Mouse (Mus musculus) limb, embryonic 10.5 days (tissue): ENCODE data around the gene Atad1. TPM values are rescaled to one million over a fixed set of nuclear protein-coding genes. Genes with fewer than 3 reads are reported as not detected.

Experiments
- DNase-seq: peaks from one replicate; pipeline ENCODE4 v3.0.0-alpha.2; 2017; ENCODE audit warnings: low spot score
- H3K27ac ChIP-seq: fragments of 300-500 bp; sonication (generic); 2 replicates; pipeline ENCODE4 v1.5.1; 2016; ENCODE audit warnings: mild to moderate bottlenecking
- H3K27me3 ChIP-seq: fragments of 300-500 bp; sonication (generic); 2 replicates; pipeline ENCODE4 v1.6.1; 2016; ENCODE audit warnings: low read depth, mild to moderate bottlenecking; ENCODE audit not compliant: poor library complexity, severe bottlenecking
- H3K36me3 ChIP-seq: fragments of 300-500 bp; sonication (generic); 2 replicates; pipeline ENCODE4 v1.6.1; 2016; ENCODE audit warnings: mild to moderate bottlenecking, moderate library complexity
- H3K4me1 ChIP-seq: fragments of 300-500 bp; sonication (generic); 2 replicates; pipeline ENCODE4 v1.6.1; 2016
- H3K4me3 ChIP-seq: fragments of 300-500 bp; sonication (generic); 2 replicates; pipeline ENCODE4 v1.5.1; 2016; ENCODE audit warnings: mild to moderate bottlenecking, moderate library complexity
- H3K9me3 ChIP-seq: fragments of 300-500 bp; sonication (generic); replicated peaks from 2 replicates; pipeline ENCODE4 v1.6.1; 2016; ENCODE audit warnings: mild to moderate bottlenecking
- WGBS: fragments of 180-500 bp; shearing (Covaris S2); methylation state at CpG from one replicate; pipeline ENCODE4 v1.1.7; 2016; 5-methylcytosine and 5-hydroxymethylcytosine counted together
- polyA plus RNA-seq: library from polyadenylated mRNA; unstranded; fragments of >200 nt; fragmentation: Nextera tagmentation; extraction: Ambion mirVana; gene quantifications from 2 replicates; pipeline ENCODE4 v1.2.1, GENCODE M21; 2016

Atad1 gene
- polyA plus RNA-seq, 1 experiment from 2014 or later, result 71.7 TPM

GRCm38 (mm10) chr19:32648019-32648571 is 91.5 kb downstream of the Atad1 start:
- Histone ChIP-seq H3K27me3 (no peaks in the 10 kb centered on the region), H3K9me3 (no peaks in the 10 kb centered on the region), H3K27ac (no peak overlapping the region), H3K4me3 (no peak overlapping the region), H3K36me3 (no peaks in the 10 kb centered on the region), H3K4me1 (no peaks in the 10 kb centered on the region; the same call in 1 of the 2 replicates)
- no peak for DNase-seq
- 73% methylated on average over 10 of the region's 10 CpGs for WGBS

GRCm38 (mm10) chr19:32646382-32646781 is 93.2 kb downstream of the Atad1 start:
- Histone ChIP-seq H3K4me3 (no peak overlapping the region), H3K9me3 (no peaks in the 10 kb centered on the region), H3K4me1 (no peaks in the 10 kb centered on the region; the same call in 1 of the 2 replicates), H3K27me3 (no peaks in the 10 kb centered on the region), H3K36me3 (no peaks in the 10 kb centered on the region), H3K27ac (no peak overlapping the region)
- DNase-seq, result no peak
- WGBS, result 90% methylated on average over 3 of the region's 3 CpGs

DNA sequence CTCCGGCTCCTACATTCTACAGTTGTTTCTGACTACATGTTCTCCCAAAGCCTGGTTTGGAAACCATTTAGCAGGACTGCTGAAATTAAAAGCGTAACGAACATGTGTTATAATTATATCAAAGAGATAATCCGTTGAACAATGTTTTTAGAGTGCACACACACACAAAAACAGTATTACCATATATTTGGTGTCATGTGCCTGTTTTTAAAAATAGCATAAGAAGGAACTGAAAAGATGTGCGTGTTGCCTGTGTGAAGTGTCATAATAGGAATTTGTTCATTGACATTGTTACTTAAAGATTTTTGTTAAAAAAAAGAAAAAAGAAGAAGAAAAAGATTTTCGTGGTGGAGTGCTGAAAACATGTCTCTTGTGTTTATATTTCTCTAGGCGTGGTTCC is 93.6 kb downstream of the Atad1 start:
- Histone ChIP-seq H3K27ac (no peak overlapping the region), H3K36me3 (no peaks in the 10 kb centered on the region), H3K27me3 (no peaks in the 10 kb centered on the region), H3K4me3 (no peak overlapping the region), H3K9me3 (no peaks in the 10 kb centered on the region), H3K4me1 (no peaks in the 10 kb centered on the region; the same call in 1 of the 2 replicates)
- WGBS, result 94% methylated on average over 7 of the region's 7 CpGs
- no peak for DNase-seq

DNA sequence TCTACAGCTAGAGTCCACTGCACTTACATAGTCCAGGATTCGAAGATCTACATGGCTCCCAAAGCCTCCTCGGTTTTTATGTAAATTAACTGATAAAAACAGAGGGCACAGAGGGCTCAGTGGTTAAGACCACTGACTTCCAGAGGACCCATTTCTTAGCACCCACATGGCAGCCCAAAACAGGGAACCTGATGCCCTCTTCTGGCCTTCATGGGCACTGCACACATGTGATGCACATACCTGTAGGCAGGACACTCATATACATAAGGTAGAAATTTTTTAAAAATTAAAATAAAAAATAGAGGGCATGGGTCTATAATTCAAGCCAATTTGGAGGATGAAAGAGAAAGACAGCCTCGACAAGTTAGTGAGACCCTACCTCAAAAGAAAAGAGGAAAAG is 95.9 kb downstream of the Atad1 start:
- H3K27ac ChIP-seq, result no peak overlapping the region
- no peak overlapping the region for H3K4me3 ChIP-seq
- no peak for DNase-seq
- H3K36me3 ChIP-seq, result no peaks in the 10 kb centered on the region
- H3K27me3 ChIP-seq, result no peaks in the 10 kb centered on the region
- H3K9me3 ChIP-seq, result no peaks in the 10 kb centered on the region
- WGBS, result 91% methylated on average over 3 of the region's 3 CpGs
- no peaks in the 10 kb centered on the region; the same call in 1 of the 2 replicates for H3K4me1 ChIP-seq

DNA sequence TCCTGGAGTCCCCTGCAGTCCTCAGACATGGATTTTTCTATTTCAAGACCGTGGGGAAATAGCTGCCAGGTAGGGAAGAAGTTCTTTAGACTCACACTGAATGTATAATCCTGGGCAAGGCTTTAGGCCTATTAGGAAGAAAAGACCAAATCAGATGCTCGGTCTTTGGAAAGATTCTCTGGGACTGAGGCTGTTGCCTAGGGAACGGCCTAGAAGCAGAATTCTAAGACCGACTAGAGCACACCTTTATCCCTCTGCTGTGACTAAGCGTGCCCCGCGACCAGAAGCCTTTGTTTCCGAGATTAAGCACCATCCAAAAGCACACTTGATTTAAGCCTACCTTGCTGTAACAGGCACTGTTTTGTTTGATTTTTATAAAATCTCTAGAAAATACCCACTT is 97.6 kb downstream of the Atad1 start:
- 88% methylated on average over 8 of the region's 8 CpGs for WGBS
- Histone ChIP-seq H3K36me3 (no peaks in the 10 kb centered on the region), H3K27me3 (no peaks in the 10 kb centered on the region), H3K27ac (no peak overlapping the region), H3K9me3 (no peaks in the 10 kb centered on the region), H3K4me1 (no peaks in the 10 kb centered on the region), H3K4me3 (no peak overlapping the region)
- DNase-seq, result no peak

- WGBS, result 92% methylated on average over 7 of the region's 7 CpGs
Observed at GRCm38 (mm10) chr19:32641535-32641934, 98.1 kb downstream of the Atad1 start.

DNA sequence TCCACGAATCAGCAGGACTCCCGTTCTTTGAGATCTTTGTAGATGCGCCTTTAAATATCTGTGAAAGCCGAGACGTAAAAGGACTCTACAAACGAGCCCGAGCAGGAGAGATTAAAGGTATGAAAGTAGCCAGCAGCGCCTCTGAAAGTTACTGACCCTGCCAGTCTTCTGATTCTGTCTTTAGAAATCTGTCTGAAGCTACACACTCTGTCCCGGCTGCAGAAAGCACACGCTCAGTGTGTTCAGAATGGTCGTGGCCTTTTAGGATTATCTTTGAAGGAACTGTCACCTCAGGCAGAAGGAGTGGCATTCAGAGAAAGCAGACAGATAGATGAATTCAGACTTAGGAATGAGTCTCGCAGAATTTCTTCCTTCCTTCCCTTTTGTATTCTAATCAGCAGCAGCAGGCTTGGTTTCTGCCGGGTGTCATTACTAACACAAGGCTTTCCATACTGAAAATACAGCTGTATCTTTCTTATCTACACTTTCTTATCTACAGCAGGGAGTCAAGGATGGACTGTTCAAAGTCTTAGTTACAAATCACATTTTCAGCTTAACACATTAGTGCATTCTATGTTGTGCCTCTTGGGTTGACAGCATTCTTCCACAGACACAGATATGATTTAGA is 101.2 kb downstream of the Atad1 start:
- Histone ChIP-seq H3K9me3 (no peaks in the 10 kb centered on the region), H3K27me3 (no peaks in the 10 kb centered on the region), H3K4me3 (no peak overlapping the region), H3K27ac (no peak overlapping the region), H3K4me1 (no peaks in the 10 kb centered on the region), H3K36me3 (no peaks in the 10 kb centered on the region)
- WGBS, result 69% methylated on average over 13 of the region's 13 CpGs
- no peak for DNase-seq

More at GRCm38 (mm10) chr19:32641535-32641934, 98.1 kb downstream of the Atad1 start:
- Histone ChIP-seq H3K9me3 (no peaks in the 10 kb centered on the region), H3K27ac (no peak overlapping the region), H3K27me3 (no peaks in the 10 kb centered on the region), H3K4me3 (no peak overlapping the region), H3K36me3 (no peaks in the 10 kb centered on the region), H3K4me1 (no peaks in the 10 kb centered on the region)
- no peak for DNase-seq

DNA sequence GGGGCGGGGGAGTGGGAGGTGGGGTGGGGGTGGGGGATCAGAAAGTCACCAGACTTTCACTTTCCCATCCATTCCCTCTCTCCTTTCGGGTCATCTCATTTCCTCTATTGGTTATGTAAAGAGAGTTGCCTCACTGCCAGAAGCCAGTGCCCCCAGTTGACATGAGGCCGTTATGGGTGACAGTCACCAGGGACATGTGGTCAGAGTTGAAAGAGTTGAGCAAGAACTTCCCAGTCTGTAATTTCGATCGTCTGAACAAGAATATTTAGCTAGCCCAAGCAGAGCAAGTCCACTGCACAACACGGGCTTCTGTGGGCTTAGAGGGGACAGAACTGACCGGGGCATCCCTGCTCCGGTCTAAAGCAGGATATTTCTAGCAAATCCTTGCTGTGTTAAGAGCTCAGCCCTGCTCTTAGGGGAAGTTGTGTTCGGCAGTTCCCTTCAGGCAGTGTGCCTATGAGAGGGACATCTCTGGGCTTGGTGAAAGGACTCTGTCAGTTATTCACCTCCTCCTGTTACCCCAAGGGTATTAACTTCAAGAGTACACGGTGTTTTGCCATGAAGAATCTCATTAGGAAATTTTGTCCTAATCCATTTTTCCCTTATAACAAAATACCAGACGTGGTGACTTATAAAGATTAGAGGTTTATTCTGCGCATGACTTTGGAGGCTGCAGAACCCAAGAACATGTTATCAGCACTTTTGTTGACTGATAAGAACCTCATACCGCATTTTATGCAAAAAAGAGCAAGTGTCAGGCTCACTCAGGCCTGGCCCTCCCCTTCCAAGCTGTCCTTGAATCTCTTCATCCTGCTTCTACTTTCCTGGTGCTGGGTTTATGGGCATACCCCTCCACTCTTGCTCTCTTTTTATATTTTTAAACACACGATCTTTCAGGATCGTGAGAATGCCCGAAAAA is 102.0 kb downstream of the Atad1 start:
- no peak overlapping the region for H3K4me3 ChIP-seq
- H3K27me3 ChIP-seq, result no peaks in the 10 kb centered on the region
- no peaks in the 10 kb centered on the region for H3K36me3 ChIP-seq
- H3K27ac ChIP-seq, result no peak overlapping the region
- H3K4me1 ChIP-seq, result no peaks in the 10 kb centered on the region
- 81% methylated on average over 16 of the region's 16 CpGs for WGBS
- no peaks in the 10 kb centered on the region for H3K9me3 ChIP-seq
- DNase-seq, result no peak

DNA sequence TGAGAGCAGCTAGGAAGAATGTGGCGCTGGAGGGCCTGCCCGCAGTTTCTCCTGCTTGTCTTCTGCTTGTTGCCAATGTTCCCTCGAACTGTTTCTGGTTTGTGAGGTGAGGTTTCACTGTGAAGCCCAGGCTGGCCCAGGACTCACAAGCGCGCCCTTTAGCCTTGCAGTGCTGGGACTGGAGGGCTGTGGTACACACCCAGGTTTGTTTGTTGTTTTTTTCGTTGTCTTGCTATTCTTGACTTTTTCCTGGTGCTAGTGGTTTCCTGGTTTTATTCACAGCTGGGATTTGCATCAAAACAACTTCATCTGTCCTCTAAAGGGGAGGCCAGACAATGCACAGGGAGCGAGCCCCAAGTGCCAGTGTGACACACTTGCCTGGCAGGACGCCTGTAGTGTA is 104.7 kb downstream of the Atad1 start:
- H3K4me3 ChIP-seq, result no peak overlapping the region
- H3K4me1 ChIP-seq, result no peaks in the 10 kb centered on the region
- H3K27ac ChIP-seq, result no peak overlapping the region
- no peak for DNase-seq
- H3K27me3 ChIP-seq, result no peaks in the 10 kb centered on the region
- WGBS, result 80% methylated on average over 8 of the region's 8 CpGs
- H3K36me3 ChIP-seq, result no peaks in the 10 kb centered on the region
- H3K9me3 ChIP-seq, result no peaks in the 10 kb centered on the region

DNA sequence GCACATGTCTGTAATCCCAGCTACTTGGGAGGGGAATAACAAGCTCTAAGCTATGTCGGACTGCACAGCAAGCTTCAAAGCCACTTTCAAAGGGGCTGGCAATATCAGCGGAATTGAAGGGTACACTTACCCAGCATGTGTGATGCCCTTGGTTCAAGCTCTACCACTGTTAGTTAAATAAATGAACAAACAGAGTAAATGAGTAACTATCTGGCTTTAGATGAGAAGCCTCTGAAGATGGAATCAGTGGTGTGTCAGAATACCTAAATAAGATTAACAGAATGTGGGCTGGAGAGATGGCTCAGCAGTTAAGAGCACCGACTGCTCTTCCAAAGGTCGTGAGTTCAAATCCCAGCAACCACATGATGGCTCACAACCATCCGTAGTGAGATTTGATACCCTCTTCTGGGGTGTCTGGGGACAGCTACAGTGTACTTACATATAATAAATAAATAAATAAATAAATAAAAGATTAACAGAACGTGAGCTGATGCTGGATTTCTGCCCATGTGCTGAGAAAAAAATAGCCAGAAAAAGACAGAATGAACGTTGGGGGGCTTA is 110.9 kb downstream of the Atad1 start:
- Histone ChIP-seq H3K4me1 (peaks cover 6% of the 10 kb centered on the region; the same call in 1 of the 2 replicates), H3K27ac (no peak overlapping the region), H3K4me3 (no peak overlapping the region), H3K36me3 (no peaks in the 10 kb centered on the region), H3K9me3 (no peaks in the 10 kb centered on the region), H3K27me3 (no peaks in the 10 kb centered on the region)
- no peak for DNase-seq
- 88% methylated on average over 7 of the region's 7 CpGs for WGBS

DNA sequence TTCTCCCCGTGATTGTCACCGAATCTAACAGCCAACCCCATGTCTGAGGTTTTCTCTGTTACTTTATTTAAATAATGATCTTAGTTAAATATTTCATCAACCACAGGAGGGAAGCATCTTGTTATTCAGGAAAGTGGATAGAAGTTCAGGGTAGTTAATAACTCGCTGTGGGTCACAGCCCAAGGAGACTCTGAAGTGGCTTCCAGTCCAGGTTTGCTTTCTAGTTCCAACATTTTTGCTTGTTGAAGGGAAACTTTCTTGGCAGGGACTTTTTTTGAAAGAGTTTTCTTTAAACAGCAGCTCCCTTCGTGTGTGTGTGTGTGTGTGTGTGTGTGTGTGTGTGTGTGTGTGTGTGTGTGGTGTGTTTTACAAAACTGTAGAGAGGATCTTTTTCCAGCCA is 112.0 kb downstream of the Atad1 start:
- H3K4me3 ChIP-seq, result no peak overlapping the region
- peaks cover 6% of the 10 kb centered on the region; the same call in 1 of the 2 replicates for H3K4me1 ChIP-seq
- H3K27ac ChIP-seq, result no peak overlapping the region
- no peaks in the 10 kb centered on the region for H3K36me3 ChIP-seq
- 89% methylated on average over 4 of the region's 4 CpGs for WGBS
- H3K9me3 ChIP-seq, result no peaks in the 10 kb centered on the region
- no peak for DNase-seq
- no peaks in the 10 kb centered on the region for H3K27me3 ChIP-seq

- H3K4me3 ChIP-seq, result no peak overlapping the region
- DNase-seq, result no peak
- H3K4me1 ChIP-seq, result peaks cover 6% of the 10 kb centered on the region; the same call in 1 of the 2 replicates
- H3K27me3 ChIP-seq, result no peaks in the 10 kb centered on the region
- WGBS, result 72% methylated on average over 13 of the region's 13 CpGs
- no peak overlapping the region for H3K27ac ChIP-seq
- H3K9me3 ChIP-seq, result no peaks in the 10 kb centered on the region
- H3K36me3 ChIP-seq, result no peaks in the 10 kb centered on the region
Observed at GRCm38 (mm10) chr19:32626768-32627331, 112.7 kb downstream of the Atad1 start.
